Mouse (Mus musculus) liver, postnatal 0 days (tissue): ENCODE measurements around the gene Oard1. TPM values are rescaled to one million over a fixed set of nuclear protein-coding genes. Genes with fewer than 3 reads are reported as not detected.

ENCODE experiments used
- ATAC-seq: fragments of 200-750 bp; cut with Nextera tagmentation; 2 replicates; pipeline ENCODE4 v1.8.0; 2017; ENCODE audit warnings: mild to moderate bottlenecking, moderate library complexity
- DNase-seq: peaks from one replicate; pipeline ENCODE4 v3.0.0-alpha.2; 2016
- H3K27ac ChIP-seq: fragments of 300-500 bp; sonication (generic); 2 replicates; pipeline ENCODE4 v1.5.1; 2014; ENCODE audit warnings: antibody characterized with exemption, moderate library complexity, mild to moderate bottlenecking, low read depth
- H3K27me3 ChIP-seq: fragments of 300-500 bp; sonication (generic); 2 replicates; pipeline ENCODE4 v1.6.1; 2014; ENCODE audit warnings: low read length, control low read depth, mixed read lengths; ENCODE audit not compliant: insufficient read depth
- H3K36me3 ChIP-seq: fragments of 300-500 bp; sonication (generic); replicated peaks from 2 replicates; pipeline ENCODE4 v1.6.1; 2014; ENCODE audit warnings: mild to moderate bottlenecking, control low read depth, low read length, moderate library complexity, mixed read lengths; ENCODE audit not compliant: insufficient read depth
- H3K4me1 ChIP-seq: fragments of 300-500 bp; sonication (generic); 2 replicates; pipeline ENCODE4 v1.6.1; 2014; ENCODE audit warnings: antibody characterized with exemption, mild to moderate bottlenecking, control low read depth; ENCODE audit not compliant: insufficient read depth
- H3K4me2 ChIP-seq: fragments of 300-500 bp; sonication (generic); 2 replicates; pipeline ENCODE4 v1.6.1; 2014; ENCODE audit warnings: low read depth, mild to moderate bottlenecking, low read length, moderate library complexity, mixed read lengths
- H3K4me3 ChIP-seq: fragments of 300-500 bp; sonication (generic); 2 replicates; pipeline ENCODE4 v1.5.1; 2014; ENCODE audit warnings: low read depth, low read length
- H3K9ac ChIP-seq: fragments of 300-500 bp; sonication (generic); replicated peaks from 2 replicates; pipeline ENCODE4 v1.6.1; 2014; ENCODE audit warnings: mild to moderate bottlenecking, moderate library complexity
- H3K9me3 ChIP-seq: fragments of 300-500 bp; sonication (generic); 2 replicates; pipeline ENCODE4 v1.6.1; 2016; ENCODE audit warnings: mild to moderate bottlenecking, control low read depth, low read length, mixed read lengths
- CTCF ChIP-seq: sonication (generic); IDR thresholded peaks from 2 replicates; pipeline ENCODE4 v1.5.1; 2016; ENCODE audit warnings: antibody characterized with exemption, low read depth
- EP300 ChIP-seq: IDR thresholded peaks from 2 replicates; pipeline ENCODE4 v1.6.1; 2016; ENCODE audit warnings: antibody characterized with exemption, low read depth, mild to moderate bottlenecking
- WGBS: fragments of 180-500 bp; shearing (Covaris S2); extraction: QIAGEN DNeasy Blood & Tissue Kit; methylation state at CpG from one replicate; pipeline ENCODE4 v1.1.7; 2014; ENCODE audit not compliant: insufficient replicate concordance; 5-methylcytosine and 5-hydroxymethylcytosine counted together
- polyA plus RNA-seq: library from polyadenylated mRNA; unstranded; fragments of >200 nt; fragmentation: Nextera tagmentation; extraction: Ambion mirVana; gene quantifications from 2 replicates; pipeline ENCODE4 v1.2.1, GENCODE M21; 2015

Oard1 gene
- polyA plus RNA-seq, 1 experiment from 2014 or later: 30.1 TPM

GRCm38 (mm10) chr17:48366806-48367205 is 43.0 kb upstream of the Oard1 start:
- DNase-seq: no peak
- Histone ChIP-seq H3K36me3 (no peaks in the 10 kb centered on the region), H3K9ac (no peak overlapping the region), H3K9me3 (no peaks in the 10 kb centered on the region), H3K4me1 (no peaks in the 10 kb centered on the region), H3K4me3 (no peak overlapping the region), H3K4me2 (no peak overlapping the region), H3K27me3 (no peaks in the 10 kb centered on the region), H3K27ac (no peak overlapping the region)
- TF ChIP-seq EP300 (no peak), CTCF (no peak)
- no peak for ATAC-seq
- 81% methylated on average over 5 of the region's 5 CpGs for WGBS

GRCm38 (mm10) chr17:48371621-48372020 is 38.2 kb upstream of the Oard1 start:
- TF ChIP-seq CTCF (no peak), EP300 (no peak)
- Histone ChIP-seq H3K9me3 (no peaks in the 10 kb centered on the region), H3K27me3 (no peaks in the 10 kb centered on the region), H3K4me3 (no peak overlapping the region), H3K36me3 (no peaks in the 10 kb centered on the region), H3K27ac (no peak overlapping the region), H3K4me1 (no peaks in the 10 kb centered on the region), H3K4me2 (no peak overlapping the region), H3K9ac (no peak overlapping the region)
- ATAC-seq (no peak), DNase-seq (no peak)

- Histone ChIP-seq H3K36me3 (no peaks in the 10 kb centered on the region), H3K27me3 (no peaks in the 10 kb centered on the region), H3K4me2 (no peak overlapping the region), H3K27ac (no peak overlapping the region), H3K4me3 (no peak overlapping the region), H3K9ac (no peak overlapping the region), H3K4me1 (no peaks in the 10 kb centered on the region), H3K9me3 (no peaks in the 10 kb centered on the region)
- WGBS: 81% methylated on average over 8 of the region's 8 CpGs
- ATAC-seq (no peak), DNase-seq (no peak)
- no peak for TF ChIP-seq CTCF
- no peak for TF ChIP-seq EP300
Measured at GRCm38 (mm10) chr17:48372987-48373386, 36.8 kb upstream of the Oard1 start.

GRCm38 (mm10) chr17:48376102-48376501 is 33.7 kb upstream of the Oard1 start:
- H3K9ac ChIP-seq: no peak overlapping the region
- H3K4me1 ChIP-seq: no peaks in the 10 kb centered on the region
- H3K4me2 ChIP-seq: no peak overlapping the region
- no peak overlapping the region for H3K4me3 ChIP-seq
- no peaks in the 10 kb centered on the region for H3K9me3 ChIP-seq
- DNase-seq: no peak
- H3K27ac ChIP-seq: no peak overlapping the region
- no peak for TF ChIP-seq CTCF
- TF ChIP-seq EP300: no peak
- H3K27me3 ChIP-seq: no peaks in the 10 kb centered on the region
- 79% methylated on average over 1 of the region's 1 CpGs for WGBS
- no peaks in the 10 kb centered on the region for H3K36me3 ChIP-seq
- ATAC-seq: no peak

- no peaks in the 10 kb centered on the region for H3K27me3 ChIP-seq
- H3K27ac ChIP-seq: no peak overlapping the region
- no peak overlapping the region for H3K4me3 ChIP-seq
- H3K9ac ChIP-seq: no peak overlapping the region
- H3K9me3 ChIP-seq: no peaks in the 10 kb centered on the region
- DNase-seq: no peak
- no peak for TF ChIP-seq CTCF
- TF ChIP-seq EP300: no peak
- no peaks in the 10 kb centered on the region for H3K4me1 ChIP-seq
- H3K36me3 ChIP-seq: no peaks in the 10 kb centered on the region
- ATAC-seq: no peak
- no peak overlapping the region for H3K4me2 ChIP-seq
Measured at GRCm38 (mm10) chr17:48379050-48379449, 30.8 kb upstream of the Oard1 start.

GRCm38 (mm10) chr17:48385786-48386461 is 23.9 kb upstream of the Oard1 start:
- no peak overlapping the region for H3K4me2 ChIP-seq
- H3K36me3 ChIP-seq: peaks cover 46% of the 10 kb centered on the region
- H3K4me3 ChIP-seq: no peak overlapping the region
- no peaks in the 10 kb centered on the region for H3K27me3 ChIP-seq
- WGBS: 42% methylated on average over 2 of the region's 2 CpGs
- H3K27ac ChIP-seq: no peak overlapping the region
- ATAC-seq: no peak
- no peak overlapping the region for H3K9ac ChIP-seq
- no peak for TF ChIP-seq CTCF
- no peak for TF ChIP-seq EP300
- no peak for DNase-seq
- H3K4me1 ChIP-seq: no peaks in the 10 kb centered on the region
- H3K9me3 ChIP-seq: no peaks in the 10 kb centered on the region

GRCm38 (mm10) chr17:48388666-48389065 is 21.1 kb upstream of the Oard1 start:
- no peak overlapping the region for H3K27ac ChIP-seq
- no peak for TF ChIP-seq EP300
- TF ChIP-seq CTCF: no peak
- DNase-seq (no peak), ATAC-seq (no peak)
- H3K9ac ChIP-seq: no peak overlapping the region
- no peaks in the 10 kb centered on the region for H3K27me3 ChIP-seq
- H3K4me2 ChIP-seq: no peak overlapping the region
- H3K4me3 ChIP-seq: no peak overlapping the region
- no peaks in the 10 kb centered on the region for H3K4me1 ChIP-seq
- H3K36me3 ChIP-seq: peaks cover 73% of the 10 kb centered on the region
- no peaks in the 10 kb centered on the region for H3K9me3 ChIP-seq
- WGBS: 72% methylated on average over 2 of the region's 2 CpGs
